Mouse (Mus musculus): ENCODE results near the gene Rrm1.

- no peak for TF ChIP-seq CTCF (IDR thresholded peaks at IDR 0.05)
- no peak for TF ChIP-seq EP300 (IDR thresholded peaks at IDR 0.05)
These were observed 70.4 kb downstream of the Rrm1 start for GRCm38 (mm10) chr7:102511927-102512326.

Measured in lung, postnatal 0 days (tissue).